Mouse (Mus musculus): ENCODE results near the gene Gm20388. TPM values are rescaled to one million over a fixed set of nuclear protein-coding genes. Genes with fewer than 3 reads are reported as not detected.

Gene Gm20388
- total RNA-seq, 2 experiments from 2014 or later: 6.8 to 7.8 TPM

GRCm38 (mm10) chr8:120498349-120498831 is 587.7 kb downstream of the Gm20388 start:
- intact Hi-C loops (cut with DNase I): no loop called here
- no peak for DNase-seq

GRCm38 (mm10) chr8:120498926-120499605 is 588.4 kb downstream of the Gm20388 start:
- DNase-seq: peak; percentile 63 to 71
- intact Hi-C loops (cut with DNase I): no loop called here

- peak in 1 of 2 experiments; percentile 26 for DNase-seq
- intact Hi-C loops (cut with DNase I): no loop called here
Observed at GRCm38 (mm10) chr8:120500701-120501261, 590.1 kb downstream of the Gm20388 start.

- intact Hi-C loops (cut with DNase I): no loop called here
- DNase-seq: no peak
Observed at GRCm38 (mm10) chr8:120501426-120501825, 590.8 kb downstream of the Gm20388 start.

GRCm38 (mm10) chr8:120502428-120502827 is 591.8 kb downstream of the Gm20388 start:
- intact Hi-C loops (cut with DNase I): no loop called here
- DNase-seq: no peak

- DNase-seq: peak; percentile 58 to 62
- intact Hi-C loops (cut with DNase I): no loop called here
Observed at GRCm38 (mm10) chr8:120504251-120505081, 593.8 kb downstream of the Gm20388 start.

GRCm38 (mm10) chr8:120505082-120505511 is 594.5 kb downstream of the Gm20388 start:
- intact Hi-C loops (cut with DNase I): no loop called here
- DNase-seq: no peak

- intact Hi-C loops (cut with DNase I): no loop called here
- DNase-seq: no peak
Observed at GRCm38 (mm10) chr8:120505619-120506310, 595.1 kb downstream of the Gm20388 start.

- DNase-seq: no peak
- intact Hi-C loops (cut with DNase I): no loop called here
Observed at GRCm38 (mm10) chr8:120506562-120506961, 595.9 kb downstream of the Gm20388 start.

- no peak for DNase-seq
- intact Hi-C loops (cut with DNase I): no loop called here
Observed at GRCm38 (mm10) chr8:120507290-120507689, 596.6 kb downstream of the Gm20388 start.

- no peak for DNase-seq
- intact Hi-C loops (cut with DNase I): no loop called here
Observed at GRCm38 (mm10) chr8:120509136-120510034, 598.7 kb downstream of the Gm20388 start.

- intact Hi-C loops (cut with DNase I): no loop called here
Observed at GRCm38 (mm10) chr8:120510035-120510416, 599.4 kb downstream of the Gm20388 start.

GRCm38 (mm10) chr8:120510863-120511457 is 600.3 kb downstream of the Gm20388 start:
- no peak for DNase-seq
- intact Hi-C loops (cut with DNase I): no loop called here

More at GRCm38 (mm10) chr8:120510035-120510416, 599.4 kb downstream of the Gm20388 start:
- no peak for DNase-seq

- no peak for DNase-seq
- intact Hi-C loops (cut with DNase I): no loop called here
Observed at GRCm38 (mm10) chr8:120511737-120512136, 601.1 kb downstream of the Gm20388 start.

- intact Hi-C loops (cut with DNase I): no loop called here
- no peak for DNase-seq
Observed at GRCm38 (mm10) chr8:120512326-120512725, 601.7 kb downstream of the Gm20388 start.

- intact Hi-C loops (cut with DNase I): no loop called here
- DNase-seq: no peak
Observed at GRCm38 (mm10) chr8:120513145-120513544, 602.5 kb downstream of the Gm20388 start.

GRCm38 (mm10) chr8:120513638-120514461 is 603.2 kb downstream of the Gm20388 start:
- intact Hi-C loops (cut with DNase I): no loop called here

GRCm38 (mm10) chr8:120515214-120515613 is 604.6 kb downstream of the Gm20388 start:
- intact Hi-C loops (cut with DNase I): no loop called here
- DNase-seq: no peak

More at GRCm38 (mm10) chr8:120513638-120514461, 603.2 kb downstream of the Gm20388 start:
- no peak for DNase-seq
